Comparison of ENCODE assay signal across 10 mouse cellular contexts in genomic region chr7:136496335-136497242, GRCm38 (mm10).
DNase-seq lines count a peak whose midpoint lies in the region; ATAC-seq and TF ChIP-seq lines count a peak whose summit lies in the region.
"Had no signal": no experiment of that assay in that cellular context is flagged by ENCODE, and none has a peak within 500 bp of the region (broad histone marks: within the 10 kb centered on the region; RNA-seq: fewer than 3 reads in every experiment).

No protein-coding gene starts in this region.

- H3K4me1 ChIP-seq in kidney, postnatal 0 days (replicated peaks; ENCODE audit: insufficient read depth, low read length): 0 out of 2 replicates have a peak, but pooled peaks cover 5% of the 10 kb centered on the region
- peaks cover 38% of the 10 kb centered on the region for H3K4me1 ChIP-seq in embryonic facial prominence, embryonic 12.5 days
- H3K4me1 ChIP-seq in hindbrain, embryonic 13.5 days (replicated peaks): peaks cover 75% of the 10 kb centered on the region
- peaks cover 49% of the 10 kb centered on the region for H3K4me1 ChIP-seq in midbrain, embryonic 14.5 days (ENCODE audit: control insufficient read depth, insufficient read depth, low read length)

- H3K27ac ChIP-seq in kidney, postnatal 0 days: no peak overlapping the region
- peak overlapping the region; percentile 69 for H3K27ac ChIP-seq in embryonic facial prominence, embryonic 12.5 days
- H3K27ac ChIP-seq in hindbrain, embryonic 13.5 days: peak overlapping the region; percentile 77
- peak overlapping the region; percentile 58 for H3K27ac ChIP-seq in midbrain, embryonic 14.5 days (replicated peaks; ENCODE audit: low read depth, low read length)

- H3K36me3 ChIP-seq in kidney, postnatal 0 days (ENCODE audit: insufficient read depth, low read length): no peaks in the 10 kb centered on the region
- no peaks in the 10 kb centered on the region for H3K36me3 ChIP-seq in embryonic facial prominence, embryonic 12.5 days
- no peaks in the 10 kb centered on the region for H3K36me3 ChIP-seq in hindbrain, embryonic 13.5 days
- H3K36me3 ChIP-seq in midbrain, embryonic 14.5 days (ENCODE audit: control insufficient read depth, insufficient read depth, low read length): no peaks in the 10 kb centered on the region
- H3K36me3 ChIP-seq: G1E had no signal

- peak overlapping the region; percentile 35 for H3K4me2 ChIP-seq in kidney, postnatal 0 days (ENCODE audit: low read length)
- peak overlapping the region; percentile 29 for H3K4me2 ChIP-seq in embryonic facial prominence, embryonic 12.5 days (replicated peaks)
- peak overlapping the region; percentile 36 for H3K4me2 ChIP-seq in hindbrain, embryonic 13.5 days
- H3K4me2 ChIP-seq in midbrain, embryonic 14.5 days (ENCODE audit: low read length): peak overlapping the region; percentile 43

- no peaks in the 10 kb centered on the region for H3K9me3 ChIP-seq in kidney, postnatal 0 days (replicated peaks; ENCODE audit: low read length)
- no peaks in the 10 kb centered on the region for H3K9me3 ChIP-seq in embryonic facial prominence, embryonic 12.5 days
- no peaks in the 10 kb centered on the region for H3K9me3 ChIP-seq in hindbrain, embryonic 13.5 days
- no peaks in the 10 kb centered on the region for H3K9me3 ChIP-seq in midbrain, embryonic 14.5 days (ENCODE audit: control insufficient read depth, low read length)

- H3K27me3 ChIP-seq in kidney, postnatal 0 days (ENCODE audit: insufficient read depth, low read length): peaks cover 12% of the 10 kb centered on the region; the same call in 1 of the 2 replicates
- H3K27me3 ChIP-seq in embryonic facial prominence, embryonic 12.5 days: 0 out of 2 replicates have a peak, but pooled peaks cover 5% of the 10 kb centered on the region
- peaks cover 12% of the 10 kb centered on the region for H3K27me3 ChIP-seq in hindbrain, embryonic 13.5 days
- peaks cover 14% of the 10 kb centered on the region; the same call in 1 of the 2 replicates for H3K27me3 ChIP-seq in midbrain, embryonic 14.5 days (ENCODE audit: control insufficient read depth, insufficient read depth, low read length)

- no peak for ATAC-seq in kidney, postnatal 0 days (replicated peaks; ENCODE audit: low FRiP score, low read depth)
- ATAC-seq in embryonic facial prominence, embryonic 12.5 days (ENCODE audit: insufficient number of reproducible peaks, insufficient read depth, low FRiP score, low TSS enrichment): peak; percentile 56; the same call in 1 of the 2 replicates
- no peak for ATAC-seq in hindbrain, embryonic 13.5 days (ENCODE audit: low FRiP score)
- no peak for ATAC-seq in midbrain, embryonic 14.5 days (ENCODE audit: low FRiP score, low TSS enrichment)

- no peak for TF ChIP-seq CTCF in kidney, postnatal 0 days (IDR thresholded peaks at IDR 0.05; ENCODE audit: low read depth)

- no peak overlapping the region; the same call in 1 of the 2 replicates for H3K9ac ChIP-seq in kidney, postnatal 0 days (ENCODE audit: low read depth, low read length)
- H3K9ac ChIP-seq in embryonic facial prominence, embryonic 12.5 days: no peak overlapping the region
- peak overlapping the region; percentile 53 for H3K9ac ChIP-seq in hindbrain, embryonic 13.5 days
- peak overlapping the region; percentile 30; the same call in 1 of the 2 replicates for H3K9ac ChIP-seq in midbrain, embryonic 14.5 days (replicated peaks; ENCODE audit: low read length)

- no peak for DNase-seq in kidney, postnatal 0 days (ENCODE audit: low spot score)
- DNase-seq in kidney, adult 9 months: no peak
- peak; percentile 56 for DNase-seq in midbrain, embryonic 14.5 days
- DNase-seq in ovary, postnatal 10 days (ENCODE audit: low spot score): no peak
- no peak for DNase-seq in adrenal gland, postnatal 25 days
- DNase-seq in gastrocnemius, postnatal 10 days: no peak
- DNase-seq: lung, postnatal 4 days had no signal

- 40% methylated on average over 19 of the region's 19 CpGs for WGBS in kidney, postnatal 0 days
- whole genome bisulfite sequencing in embryonic facial prominence, embryonic 12.5 days: 37% methylated on average over 19 of the region's 19 CpGs
- WGBS in hindbrain, embryonic 13.5 days: 17% methylated on average over 19 of the region's 19 CpGs
- 11% methylated on average over 19 of the region's 19 CpGs for WGBS in midbrain, embryonic 14.5 days

- H3K4me3 ChIP-seq in kidney, postnatal 0 days (replicated peaks; ENCODE audit: low read depth, low read length): no peak overlapping the region
- no peak overlapping the region for H3K4me3 ChIP-seq in embryonic facial prominence, embryonic 12.5 days
- H3K4me3 ChIP-seq in hindbrain, embryonic 13.5 days: no peak overlapping the region
- no peak overlapping the region for H3K4me3 ChIP-seq in midbrain, embryonic 14.5 days (replicated peaks; ENCODE audit: low read depth, low read length)

Comparison
In these comparisons a context has a peak if more than half of its experiments do, and no peak if none do; other contexts are left out.
1. H3K9ac ChIP-seq: peak in hindbrain, embryonic 13.5 days (single experiment) and midbrain, embryonic 14.5 days (single experiment); none in kidney, postnatal 0 days (single experiment) and embryonic facial prominence, embryonic 12.5 days (single experiment).
2. Peak in every context shown above with its lines, with median percentiles within 50 percentile points of each other: H3K4me2 ChIP-seq.